Mouse (Mus musculus) layer of hippocampus, adult 2 months (tissue): ENCODE measurements around the gene Nxf1. TPM values are rescaled to one million over a fixed set of nuclear protein-coding genes. Genes with fewer than 3 reads are reported as not detected.

Source experiments
- DNase-seq, 2 experiments: peaks; one replicate each; pipeline ENCODE4 v3.0.0; 2022; ENCODE audit warnings: low spot score in 2 of 2
- H3K27ac ChIP-seq: fragments of 200-600 bp; 2 replicates; pipeline ENCODE4 v1.8.1; 2022
- H3K4me3 ChIP-seq: fragments of 200-600 bp; 2 replicates; pipeline ENCODE4 v1.8.1; 2022; ENCODE audit warnings: mild to moderate bottlenecking
- CTCF ChIP-seq: fragments of 200-600 bp; conservative IDR thresholded peaks from 2 replicates; pipeline ENCODE4 v1.8.1; 2022; ENCODE audit warnings: antibody characterized with exemption, mild to moderate bottlenecking, moderate library complexity
- microRNA-seq, 2 experiments: library from miRNA; unstranded; fragments of <30 nt; microRNA quantifications; one replicate each; pipeline ENCODE4 v1.2.0; 2021
- total RNA-seq, 2 experiments: library from RNA; stranded (reverse); gene quantifications; 2 replicates each; pipeline ENCODE4 v1.2.3; 2021

Gene Nxf1
- total RNA-seq, 2 experiments from 2014 or later, result 102 to 106 TPM

DNA sequence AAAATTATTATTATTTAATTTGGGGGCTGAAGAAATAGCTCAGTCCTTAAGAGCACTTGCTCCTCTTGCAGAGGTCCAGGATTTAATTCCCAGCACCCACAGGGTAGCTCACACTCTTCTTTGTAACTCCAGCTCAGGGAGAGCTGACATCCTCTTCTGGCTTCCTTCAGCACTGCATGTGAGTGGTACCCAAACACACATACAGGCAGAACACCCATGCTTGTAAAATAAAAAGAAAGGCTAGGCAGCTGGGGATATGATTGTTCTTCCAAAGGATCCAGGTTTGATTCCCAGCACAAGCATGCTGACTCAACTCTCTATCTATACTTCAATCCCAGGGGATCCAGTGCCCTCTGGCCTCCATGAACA is 42.1 kb downstream of the Nxf1 start:
- peak overlapping the region; percentile 95 for H3K27ac ChIP-seq
- TF ChIP-seq CTCF, result peak; percentile 33
- peak overlapping the region; percentile 92 for H3K4me3 ChIP-seq
- DNase-seq, result no peak

- no peak for TF ChIP-seq CTCF
- peak within 1 kb of the TSS; percentile 64 for H3K4me3 ChIP-seq
- peak; percentile 91 to 98 for DNase-seq
- peak within 1 kb of the TSS; percentile 90 for H3K27ac ChIP-seq
Measured at GRCm38 (mm10) chr19:8802130-8802821, 45.4 kb downstream of the Nxf1 start, which contains the start of gene Zbtb3. Zbtb3 (plus strand) TSS chr19:8802555.

DNA sequence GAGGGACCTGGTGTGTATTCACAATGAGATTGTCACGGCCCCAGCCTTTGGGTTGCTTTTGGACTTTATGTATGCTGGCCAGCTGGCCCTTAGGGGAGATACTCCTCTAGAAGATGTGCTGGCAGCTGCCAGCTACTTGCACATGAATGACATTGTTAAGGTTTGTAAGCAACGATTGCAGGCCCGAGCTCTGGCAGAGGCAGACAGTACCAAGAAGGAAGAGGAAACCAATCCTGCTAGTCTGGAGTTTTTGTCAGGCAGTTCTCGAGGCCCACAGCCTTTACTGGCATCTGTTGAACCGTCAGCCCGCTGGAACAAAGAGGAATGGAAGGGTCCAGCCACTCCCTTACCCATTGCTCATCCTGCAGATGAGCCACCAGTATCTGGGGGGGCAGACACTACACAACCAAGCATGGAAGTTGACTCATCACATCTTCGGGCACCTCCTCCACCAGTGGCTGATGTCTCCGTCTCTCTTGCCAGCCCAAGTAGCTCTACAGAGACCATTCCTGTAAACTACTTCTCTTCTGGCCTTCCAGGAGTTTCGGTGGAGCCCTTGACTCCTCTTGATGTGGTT is 46.4 kb downstream of the Nxf1 start:
- H3K27ac ChIP-seq, result peak overlapping the region; percentile 90; the same call in 1 of the 2 replicates
- DNase-seq, result no peak
- peak overlapping the region; percentile 64 for H3K4me3 ChIP-seq
- TF ChIP-seq CTCF, result no peak

- no peak for DNase-seq
- no peak overlapping the region for H3K4me3 ChIP-seq
- TF ChIP-seq CTCF, result no peak
- no peak overlapping the region for H3K27ac ChIP-seq
Measured at GRCm38 (mm10) chr19:8803879-8804660, 47.2 kb downstream of the Nxf1 start.

DNA sequence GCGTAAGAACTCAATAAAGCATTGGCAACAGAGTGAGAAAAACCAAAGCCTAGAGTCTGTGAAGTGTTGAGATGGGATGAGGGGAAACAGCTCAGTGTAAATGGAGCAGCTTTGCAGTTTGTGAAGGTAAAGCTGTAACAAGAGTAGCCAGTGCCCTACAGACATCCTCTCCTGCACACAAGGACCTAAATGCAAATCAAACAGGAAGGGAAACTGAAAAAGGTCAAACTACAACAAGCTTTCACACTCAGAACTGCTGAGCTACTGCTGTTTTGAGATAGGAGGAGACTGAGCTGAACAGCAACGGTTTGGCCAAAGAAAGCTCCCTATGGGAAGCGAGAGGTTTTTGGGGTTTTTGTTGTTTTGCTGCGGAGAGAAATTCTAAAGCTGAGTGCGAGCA is 49.9 kb downstream of the Nxf1 start:
- no peak for DNase-seq
- no peak for TF ChIP-seq CTCF
- peak overlapping the region; percentile 44; the same call in 1 of the 2 replicates for H3K27ac ChIP-seq
- H3K4me3 ChIP-seq, result no peak overlapping the region

GRCm38 (mm10) chr19:8815812-8816211 is 58.9 kb downstream of the Nxf1 start:
- H3K4me3 ChIP-seq, result no peak overlapping the region
- peak; percentile 62 for TF ChIP-seq CTCF
- DNase-seq, result no peak
- no peak overlapping the region for H3K27ac ChIP-seq

- no peak for DNase-seq
- Histone ChIP-seq H3K27ac (no peak overlapping the region), H3K4me3 (no peak overlapping the region)
- no peak for TF ChIP-seq CTCF
Measured at GRCm38 (mm10) chr19:8817001-8817400, 60.1 kb downstream of the Nxf1 start.

GRCm38 (mm10) chr19:8818301-8818798 is 61.5 kb downstream of the Nxf1 start:
- Histone ChIP-seq H3K4me3 (peak overlapping the region; percentile 93), H3K27ac (peak overlapping the region; percentile 99)
- no peak for TF ChIP-seq CTCF
- no peak for DNase-seq

DNA sequence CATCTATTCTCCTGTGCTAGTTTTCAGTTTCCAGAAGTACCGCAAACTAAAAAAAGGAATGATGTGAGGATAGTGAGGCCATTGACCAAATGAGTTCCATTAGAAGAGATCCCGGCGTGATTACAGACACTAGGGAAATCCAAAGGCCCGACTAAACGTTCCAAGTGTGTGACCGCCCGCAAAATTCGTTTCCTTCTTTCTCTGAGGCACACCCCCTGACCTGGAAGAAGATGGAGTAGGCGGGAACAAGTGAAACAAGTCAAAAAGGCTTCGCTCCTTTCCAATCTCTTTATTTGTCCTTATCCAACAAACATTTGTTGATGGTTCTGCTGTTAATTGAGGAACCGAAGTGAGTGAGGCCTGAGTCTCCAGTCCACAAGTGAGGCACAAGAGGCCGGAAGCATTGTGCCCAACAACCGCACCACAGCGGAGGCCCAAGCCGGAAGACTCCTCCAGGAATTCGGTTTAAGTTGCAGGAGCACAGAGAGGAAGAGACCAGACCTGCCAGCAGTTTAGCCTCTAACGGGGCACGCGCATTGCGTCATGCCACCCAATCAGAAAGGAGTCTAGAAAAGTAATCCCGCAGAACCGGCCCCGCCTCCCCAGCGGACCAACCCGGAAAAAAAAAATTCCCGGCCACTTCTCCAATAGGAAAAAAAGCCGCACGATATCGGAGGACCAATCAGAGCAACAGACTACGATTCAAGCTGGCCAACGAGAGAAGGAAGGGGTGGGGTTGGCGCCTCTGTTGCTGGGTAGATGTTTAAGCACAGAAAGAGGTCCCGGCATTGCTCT is 62.1 kb downstream of the Nxf1 start, which contains the start of gene Ttc9c:
Ttc9c (minus strand) TSS at position 533 of the 795 bp plus-strand sequence.
- TF ChIP-seq CTCF, result no peak
- H3K4me3 ChIP-seq, result peak within 1 kb of the TSS; percentile 93
- peak; percentile 95 to 99 for DNase-seq
- peak within 1 kb of the TSS; percentile 99 for H3K27ac ChIP-seq

- DNase-seq, result peak; percentile 97 to 99
- no peak for TF ChIP-seq CTCF
Measured at GRCm38 (mm10) chr19:8819596-8820423, 62.9 kb downstream of the Nxf1 start, which contains the start of gene Hnrnpul2. Hnrnpul2 (plus strand) TSS chr19:8820010.

More at GRCm38 (mm10) chr19:8819596-8820423, 62.9 kb downstream of the Nxf1 start, which contains the start of gene Hnrnpul2:
- Histone ChIP-seq H3K4me3 (peak within 1 kb of the TSS; percentile 93), H3K27ac (peak within 1 kb of the TSS; percentile 99)

Small RNA genes lying within 50 kb of the gene (microRNA-seq; reads per million reads assigned to microRNA genes)
- 0 reads per million in 2 experiments for gene Mir6992

Other genes with a start within 250 kb of the Nxf1 start
- 1 to 10 TPM; 6.6 to 9.7 TPM for gene Slc22a8, start 165.8 kb upstream of the Nxf1 start, total RNA-seq
- gene Slc22a6, start 139.0 kb upstream of the Nxf1 start, total RNA-seq, result 1 to 10 TPM; 2.2 to 2.8 TPM
- 100 to 1,000 TPM; 179 to 190 TPM for gene Chrm1, start 93.3 kb upstream of the Nxf1 start, total RNA-seq
- 100 to 1,000 TPM; 149 to 151 TPM for gene Slc3a2, start 33.7 kb upstream of the Nxf1 start, total RNA-seq
- 10 to 100 TPM; 47.4 to 55.0 TPM for gene Wdr74, start 21.2 kb upstream of the Nxf1 start, total RNA-seq
- gene 1700092M07Rik, start 16.4 kb upstream of the Nxf1 start, total RNA-seq, result 1 to 10 TPM; 1.5 to 3.4 TPM
- 10 to 100 TPM; 69.5 to 78.4 TPM for gene Stx5a, start 15.7 kb upstream of the Nxf1 start, total RNA-seq
- 10 to 100 TPM; 75.4 to 82.7 TPM for gene Tmem223, start 13.9 kb downstream of the Nxf1 start, total RNA-seq
- 1 to 10 TPM; 7.4 to 7.7 TPM for gene Tmem179b, start 17.4 kb downstream of the Nxf1 start, total RNA-seq
- 10 to 100 TPM; 15.7 to 18.4 TPM for gene Taf6l, start 29.3 kb downstream of the Nxf1 start, total RNA-seq
- gene Polr2g, start 41.5 kb downstream of the Nxf1 start, total RNA-seq, result 100 to 1,000 TPM; 113 to 120 TPM
- 1 to 10 TPM; 5.8 to 6.5 TPM for gene Zbtb3, start 45.5 kb downstream of the Nxf1 start, total RNA-seq
- gene Ttc9c, start 62.3 kb downstream of the Nxf1 start, total RNA-seq, result 10 to 100 TPM; 36.5 to 37.9 TPM
- gene Hnrnpul2, start 62.9 kb downstream of the Nxf1 start, total RNA-seq, result 100 to 1,000 TPM; 123 to 127 TPM
- 1 to 10 TPM in 1 of 2 experiments, not detected in 1; 3.4 TPM for gene AC129217.1, start 72.7 kb downstream of the Nxf1 start, total RNA-seq
- 100 to 1,000 TPM; 101 TPM for gene Bscl2, start 80.4 kb downstream of the Nxf1 start, total RNA-seq
- 100 to 1,000 TPM; 160 TPM for gene Gng3, start 82.1 kb downstream of the Nxf1 start, total RNA-seq
- under 1 TPM; 0.32 to 0.44 TPM for gene Lrrn4cl, start 93.7 kb downstream of the Nxf1 start, total RNA-seq
- 100 to 1,000 TPM in 1 of 2 experiments, 10 to 100 TPM in 1; 93.5 to 100 TPM for gene Ubxn1, start 114.4 kb downstream of the Nxf1 start, total RNA-seq
- 10 to 100 TPM; 32.5 to 32.8 TPM for gene Uqcc3, start 123.8 kb downstream of the Nxf1 start, total RNA-seq
- 1 to 10 TPM; 4.8 to 6.6 TPM for gene Lbhd1, start 126.7 kb downstream of the Nxf1 start, total RNA-seq
- gene Gm49403, start 126.9 kb downstream of the Nxf1 start, total RNA-seq, result not detected
- gene 1810009A15Rik, start 131.8 kb downstream of the Nxf1 start, total RNA-seq, result 10 to 100 TPM; 25.3 to 30.0 TPM
- 1 to 10 TPM; 2.0 to 2.9 TPM for gene Gm49416, start 131.9 kb downstream of the Nxf1 start, total RNA-seq
- gene Ints5, start 135.9 kb downstream of the Nxf1 start, total RNA-seq, result 10 to 100 TPM; 24.4 to 25.6 TPM
- 100 to 1,000 TPM; 114 to 118 TPM for gene Ganab, start 141.0 kb downstream of the Nxf1 start, total RNA-seq
- 100 to 1,000 TPM; 167 to 191 TPM for gene B3gat3, start 163.3 kb downstream of the Nxf1 start, total RNA-seq
- 1 to 10 TPM; 4.4 to 5.7 TPM for gene Rom1, start 172.3 kb downstream of the Nxf1 start, total RNA-seq
- 10 to 100 TPM; 11.5 to 11.7 TPM for gene Eml3, start 172.5 kb downstream of the Nxf1 start, total RNA-seq
- 10 to 100 TPM; 58.0 to 68.7 TPM for gene Mta2, start 184.8 kb downstream of the Nxf1 start, total RNA-seq
- 10 to 100 TPM; 20.7 to 20.8 TPM for gene Tut1, start 196.8 kb downstream of the Nxf1 start, total RNA-seq
- 100 to 1,000 TPM; 238 to 242 TPM for gene Eef1g, start 210.0 kb downstream of the Nxf1 start, total RNA-seq
- gene Ahnak, start 232.2 kb downstream of the Nxf1 start, total RNA-seq, result 10 to 100 TPM; 19.4 to 21.9 TPM